Mouse (Mus musculus): Measurements from ENCODE around the gene Pdzd7.
A peak's percentile ranks its signal among the peaks of the same experiment; 100 is the strongest.

Gene Pdzd7

DNA sequence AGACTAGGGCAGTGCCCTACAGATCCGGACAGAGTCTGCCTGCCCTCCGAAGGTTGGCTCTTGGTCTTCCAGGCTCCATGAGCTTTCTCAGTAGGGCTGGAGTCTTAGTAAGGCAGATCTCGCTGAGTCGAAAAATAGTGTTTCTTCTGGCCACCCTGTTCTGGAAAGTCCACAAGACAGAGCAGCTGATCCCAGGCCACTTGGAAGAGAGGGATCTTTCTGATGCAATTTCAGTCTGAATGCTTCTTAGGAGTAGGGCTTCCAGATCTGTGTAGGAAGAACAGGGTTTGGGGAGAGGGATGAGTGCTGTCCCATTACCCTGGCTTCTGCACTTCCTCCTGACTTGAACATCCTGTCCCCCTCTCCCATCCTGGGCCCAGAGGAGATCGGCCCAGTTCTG is at the start of gene Pdzd7:
Gene Pdzd7, minus strand, starts transcription at position 67 of the 400 bp plus-strand sequence.
- no peak for DNase-seq (ENCODE audit: low read depth, low spot score)
- no peaks in the 10 kb centered on the region for H3K27me3 ChIP-seq (ENCODE audit: control insufficient read depth, insufficient read depth, low read length, poor library complexity, severe bottlenecking)

DNA sequence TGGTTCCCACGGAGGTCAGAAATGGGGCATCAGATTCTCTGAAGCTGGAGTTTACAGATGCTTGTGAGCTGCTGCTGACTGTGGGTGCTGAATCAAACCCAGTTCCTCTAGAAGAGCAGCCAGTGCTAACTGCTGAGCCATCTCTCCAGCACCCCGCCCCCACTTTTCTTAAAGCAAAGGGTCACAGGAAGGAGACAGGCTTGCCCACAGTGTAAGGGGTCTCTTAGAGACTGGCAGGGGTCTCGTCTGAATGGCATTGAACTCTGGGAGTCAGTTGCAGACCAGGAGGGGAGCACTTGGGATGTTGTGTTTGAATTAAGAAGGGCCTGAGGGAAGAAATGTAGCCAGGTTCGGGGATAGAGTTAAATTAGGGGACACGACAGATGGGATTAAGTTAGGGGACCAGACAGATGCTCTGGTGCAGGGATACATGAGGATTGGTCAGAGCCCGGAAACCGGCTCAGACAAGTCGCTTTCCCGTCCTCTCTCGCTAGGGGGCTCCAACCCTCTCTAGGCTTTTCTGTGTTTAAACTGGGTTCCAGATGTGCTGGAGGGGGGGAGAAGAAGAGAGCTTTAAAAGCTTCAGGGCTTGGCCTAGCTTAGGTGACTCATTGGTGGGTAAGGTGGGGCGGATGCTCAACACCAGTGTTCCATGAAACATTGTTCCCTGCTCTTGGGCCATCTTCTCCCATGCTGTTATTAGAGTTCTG is 36.5 kb upstream of the Pdzd7 start:
- Histone ChIP-seq H3K27me3 (ENCODE audit: control insufficient read depth, insufficient read depth, low read length, poor library complexity, severe bottlenecking) (no peaks in the 10 kb centered on the region), H3K36me3 (ENCODE audit: control insufficient read depth, insufficient read depth, low read length, poor library complexity, severe bottlenecking) (no peaks in the 10 kb centered on the region)
- DNase-seq (ENCODE audit: low read depth, low spot score): peak; percentile 73

More for the DNA sequence above, at the start of gene Pdzd7:
- peaks cover 2% of the 10 kb centered on the region for H3K36me3 ChIP-seq (ENCODE audit: control insufficient read depth, insufficient read depth, low read length, poor library complexity, severe bottlenecking)

DNA sequence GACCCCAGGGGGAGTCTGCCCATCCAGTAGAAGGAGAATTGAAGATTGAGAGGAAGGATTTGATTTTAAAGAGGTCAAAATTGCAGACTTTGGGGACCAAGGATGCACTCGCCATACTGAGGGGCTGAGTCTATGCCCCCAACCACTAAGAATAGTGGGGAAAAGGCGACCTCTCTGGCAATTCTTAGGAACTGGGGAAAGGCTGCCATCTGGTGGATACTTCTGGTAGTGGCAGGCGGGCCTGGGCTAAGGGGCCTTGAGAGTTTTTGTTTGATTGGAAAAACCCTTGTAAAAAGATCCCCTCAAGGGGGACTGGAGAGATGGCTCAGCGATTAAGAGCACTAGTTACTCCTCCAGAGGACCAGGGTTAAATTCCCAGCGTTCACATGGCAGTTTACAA is 35.8 kb upstream of the Pdzd7 start:
- DNase-seq (ENCODE audit: low read depth, low spot score): peak; percentile 80
- Histone ChIP-seq H3K36me3 (ENCODE audit: control insufficient read depth, insufficient read depth, low read length, poor library complexity, severe bottlenecking) (no peaks in the 10 kb centered on the region), H3K27me3 (ENCODE audit: control insufficient read depth, insufficient read depth, low read length, poor library complexity, severe bottlenecking) (no peaks in the 10 kb centered on the region)

DNA sequence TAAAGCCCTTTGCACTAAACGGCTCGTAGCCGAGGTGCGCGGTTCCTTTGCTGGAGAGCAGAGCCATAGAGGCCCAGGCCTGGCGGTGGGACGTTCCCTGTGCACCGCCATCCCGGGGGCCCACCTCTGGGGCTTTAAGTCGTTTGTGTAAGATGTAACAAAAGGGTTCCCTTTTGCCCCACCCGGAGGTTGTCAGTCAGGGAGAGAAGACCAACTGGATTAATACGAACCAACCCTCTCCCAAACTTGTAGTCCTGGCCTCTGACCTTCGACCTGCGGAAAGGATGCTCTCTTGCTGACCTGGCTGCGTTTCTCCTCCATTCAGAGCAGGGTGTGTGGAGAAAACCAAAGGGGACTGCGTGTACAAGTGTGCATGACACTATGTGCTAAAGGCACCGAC is 35.2 kb upstream of the Pdzd7 start:
- Histone ChIP-seq H3K36me3 (ENCODE audit: control insufficient read depth, insufficient read depth, low read length, poor library complexity, severe bottlenecking) (no peaks in the 10 kb centered on the region), H3K27me3 (ENCODE audit: control insufficient read depth, insufficient read depth, low read length, poor library complexity, severe bottlenecking) (no peaks in the 10 kb centered on the region)
- no peak for DNase-seq (ENCODE audit: low read depth, low spot score)

DNA sequence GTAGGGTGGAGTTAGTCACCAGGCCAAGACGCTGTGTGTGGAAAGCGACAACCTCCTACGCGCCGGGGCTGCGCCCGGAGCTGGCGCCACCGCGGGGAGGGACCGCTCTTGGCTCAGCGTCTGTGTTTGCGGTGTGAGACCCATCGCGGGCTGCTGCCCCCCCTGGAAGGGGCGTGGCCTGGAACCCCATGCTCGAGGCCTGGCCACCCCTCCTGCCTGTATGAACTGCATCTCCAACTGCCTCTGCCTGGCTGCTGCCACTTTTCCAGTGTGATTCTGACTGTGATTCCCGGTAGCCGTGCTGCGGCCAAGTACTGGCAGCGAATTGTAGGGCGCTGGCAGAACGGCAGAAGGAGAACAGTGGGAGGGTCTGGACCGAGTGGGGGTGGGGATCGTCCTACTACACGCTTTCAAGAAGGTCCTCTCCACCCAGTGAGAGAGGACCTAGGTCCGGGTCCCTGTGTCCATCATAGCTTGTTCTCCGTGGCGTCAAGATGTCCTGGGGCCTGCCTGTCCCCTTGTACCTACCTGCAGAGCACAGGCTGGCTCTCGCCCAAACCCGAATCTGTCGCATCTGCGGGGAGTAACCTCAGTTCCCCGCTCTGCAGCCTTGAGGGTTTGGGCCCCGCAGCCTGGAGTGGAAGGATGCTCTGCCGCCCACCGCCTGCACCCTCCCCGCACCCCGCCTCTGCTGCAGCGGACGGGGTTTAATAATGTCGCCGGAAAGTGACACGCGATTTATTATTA is 34.4 kb upstream of the Pdzd7 start:
- H3K27me3 ChIP-seq (ENCODE audit: control insufficient read depth, insufficient read depth, low read length, poor library complexity, severe bottlenecking): no peaks in the 10 kb centered on the region
- peak; percentile 76 for DNase-seq (ENCODE audit: low read depth, low spot score)
- no peaks in the 10 kb centered on the region for H3K36me3 ChIP-seq (ENCODE audit: control insufficient read depth, insufficient read depth, low read length, poor library complexity, severe bottlenecking)

DNA sequence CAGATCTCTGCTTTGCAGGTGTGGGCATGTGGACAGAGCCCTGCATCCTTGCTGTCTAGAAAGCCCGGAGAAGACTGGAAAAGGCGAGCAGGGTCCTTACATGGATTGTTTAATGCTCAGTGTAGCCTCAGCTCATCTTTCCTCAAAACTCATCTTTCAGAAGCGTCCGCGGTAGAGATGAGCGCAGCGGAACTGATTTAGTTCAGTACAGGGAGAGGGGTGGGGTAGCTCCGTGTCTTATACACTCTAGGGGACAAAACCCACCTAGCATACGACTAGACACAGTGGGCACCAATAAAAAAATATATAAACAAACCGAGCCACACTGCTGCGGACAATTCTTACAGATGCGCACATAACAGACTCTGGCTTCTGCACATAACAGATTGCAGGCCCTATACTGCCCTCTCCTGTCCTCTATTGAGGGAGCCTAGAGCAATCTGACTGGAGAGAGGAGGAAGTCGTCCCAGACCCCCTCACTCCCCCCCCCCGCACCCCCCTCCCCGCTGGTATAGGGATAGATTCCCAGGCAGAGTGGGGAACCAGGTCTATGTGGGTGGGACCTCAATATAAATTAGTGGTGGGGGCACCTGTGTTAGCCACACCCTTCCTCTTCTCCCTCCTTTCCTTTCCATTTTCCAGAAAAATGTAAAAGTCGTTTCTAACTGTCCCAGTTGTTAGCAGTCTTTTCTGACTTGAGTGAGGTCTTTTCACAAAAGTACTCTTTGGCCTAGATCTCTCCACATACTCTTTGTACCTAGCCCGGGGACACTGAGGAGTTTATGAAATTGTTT is 33.7 kb upstream of the Pdzd7 start:
- Histone ChIP-seq H3K36me3 (ENCODE audit: control insufficient read depth, insufficient read depth, low read length, poor library complexity, severe bottlenecking) (no peaks in the 10 kb centered on the region), H3K27me3 (ENCODE audit: control insufficient read depth, insufficient read depth, low read length, poor library complexity, severe bottlenecking) (no peaks in the 10 kb centered on the region)
- peak; percentile 66 for DNase-seq (ENCODE audit: low read depth, low spot score)

DNA sequence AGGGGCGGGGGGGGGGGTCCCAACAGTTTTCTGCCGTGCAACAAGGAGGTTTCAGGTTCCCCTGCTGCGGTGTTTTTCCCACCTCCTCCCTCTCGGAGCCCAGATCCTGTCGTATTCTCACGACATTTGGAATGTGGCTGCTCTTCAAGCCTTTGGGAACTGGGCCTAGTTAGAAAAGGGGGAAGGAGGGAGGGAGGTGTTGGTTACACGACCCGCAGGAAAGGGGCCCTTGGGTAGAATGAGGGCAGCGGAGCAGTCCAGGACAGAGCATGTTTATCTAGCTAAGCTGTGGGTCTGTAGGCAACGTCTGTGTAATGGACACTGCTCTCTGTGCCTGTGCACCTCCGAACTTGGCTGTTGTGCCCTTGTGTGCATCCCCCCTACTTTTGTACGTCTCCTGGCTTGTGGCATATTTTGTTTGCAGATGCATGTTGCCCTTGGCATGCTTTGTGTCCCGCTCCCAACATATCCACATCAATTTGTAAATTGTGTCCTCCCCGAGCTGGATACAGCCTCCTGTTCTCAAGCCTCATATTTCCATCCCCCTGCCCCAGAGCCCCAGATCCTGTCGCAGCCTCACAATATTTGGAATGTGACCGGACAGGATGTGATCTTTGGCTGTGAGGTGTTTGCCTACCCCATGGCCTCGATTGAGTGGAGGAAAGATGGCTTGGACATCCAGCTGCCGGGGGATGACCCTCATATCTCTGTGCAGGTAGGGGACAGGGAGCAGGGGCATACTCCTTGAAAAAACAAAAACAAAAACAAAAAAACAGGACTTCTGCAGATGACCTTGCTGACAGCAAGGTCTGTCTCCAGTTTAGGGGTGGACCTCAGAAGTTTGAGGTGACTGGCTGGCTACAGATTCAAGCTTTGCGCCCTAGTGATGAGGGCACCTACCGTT is 32.5 kb upstream of the Pdzd7 start:
- DNase-seq (ENCODE audit: low read depth, low spot score): no peak
- no peaks in the 10 kb centered on the region for H3K36me3 ChIP-seq (ENCODE audit: control insufficient read depth, insufficient read depth, low read length, poor library complexity, severe bottlenecking)
- no peaks in the 10 kb centered on the region for H3K27me3 ChIP-seq (ENCODE audit: control insufficient read depth, insufficient read depth, low read length, poor library complexity, severe bottlenecking)

DNA sequence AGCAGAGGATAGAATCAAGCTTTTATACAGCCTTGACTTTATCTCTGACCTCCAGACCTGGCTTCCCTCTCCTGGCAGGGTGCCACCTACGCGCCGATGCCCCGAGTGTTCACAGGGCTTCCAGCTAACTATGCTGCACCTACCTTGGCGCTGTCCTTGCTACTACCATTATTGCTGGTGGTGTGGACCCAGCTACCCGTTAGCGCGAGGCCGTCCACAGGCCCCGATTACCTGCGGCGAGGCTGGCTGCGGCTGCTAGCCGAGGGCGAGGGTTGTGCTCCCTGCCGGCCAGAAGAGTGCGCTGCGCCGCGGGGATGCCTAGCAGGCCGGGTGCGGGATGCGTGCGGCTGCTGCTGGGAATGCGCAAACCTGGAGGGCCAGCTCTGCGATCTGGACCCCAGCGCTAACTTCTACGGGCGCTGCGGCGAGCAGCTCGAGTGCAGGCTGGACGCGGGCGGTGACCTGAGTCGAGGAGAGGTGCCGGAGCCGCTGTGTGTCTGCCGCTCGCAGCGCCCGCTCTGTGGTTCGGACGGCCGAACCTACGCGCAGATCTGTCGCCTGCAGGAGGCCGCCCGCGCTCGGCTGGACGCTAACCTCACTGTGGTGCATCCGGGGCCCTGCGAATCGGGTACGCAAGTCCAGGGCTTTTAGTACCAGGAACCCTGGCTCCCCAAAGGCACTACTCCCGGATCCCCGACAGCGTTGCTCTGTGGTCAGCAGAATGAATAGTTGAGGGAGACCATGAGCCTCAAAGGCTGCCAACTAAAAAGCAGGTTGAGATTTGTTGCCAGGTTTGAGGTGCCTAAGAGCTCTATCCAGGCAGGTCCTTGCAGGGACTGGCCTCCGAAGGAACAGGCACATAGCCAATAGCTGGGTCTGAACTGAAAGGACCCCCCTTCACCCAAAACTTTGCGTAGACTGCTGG is 31.3 kb upstream of the Pdzd7 start:
- peak; percentile 65 for DNase-seq (ENCODE audit: low read depth, low spot score)
- no peaks in the 10 kb centered on the region for H3K27me3 ChIP-seq (ENCODE audit: control insufficient read depth, insufficient read depth, low read length, poor library complexity, severe bottlenecking)

DNA sequence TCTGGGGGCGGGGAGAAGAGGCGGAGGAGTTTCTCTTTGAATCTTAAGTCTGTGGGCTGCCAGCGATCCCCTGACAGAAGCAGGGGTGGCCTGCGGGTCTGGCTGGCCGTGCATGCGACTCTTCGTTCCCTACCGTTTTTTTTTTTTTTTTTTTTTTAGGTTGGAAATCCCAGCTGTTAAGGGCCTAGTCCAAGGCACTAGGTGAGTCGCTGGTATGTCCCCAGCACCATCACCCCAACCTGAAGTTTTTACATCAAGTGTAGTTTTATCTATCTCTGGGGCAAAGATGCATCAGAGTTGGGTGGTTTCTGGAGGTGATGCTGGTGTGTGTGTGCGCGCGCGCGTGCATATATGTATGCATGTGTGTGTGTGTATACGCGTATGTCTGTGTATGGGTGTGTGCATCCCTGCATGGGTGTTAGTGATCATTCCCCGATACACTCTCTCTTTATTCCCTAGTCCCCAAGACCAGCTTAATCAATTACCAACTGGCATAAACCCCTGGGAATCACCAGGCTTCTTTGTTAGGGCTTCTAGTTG is 30.6 kb upstream of the Pdzd7 start:
- Histone ChIP-seq H3K36me3 (ENCODE audit: control insufficient read depth, insufficient read depth, low read length, poor library complexity, severe bottlenecking) (no peaks in the 10 kb centered on the region), H3K27me3 (ENCODE audit: control insufficient read depth, insufficient read depth, low read length, poor library complexity, severe bottlenecking) (no peaks in the 10 kb centered on the region)
- peak; percentile 23 for DNase-seq (ENCODE audit: low read depth, low spot score)

More for the DNA sequence above, 31.3 kb upstream of the Pdzd7 start:
- H3K36me3 ChIP-seq (ENCODE audit: control insufficient read depth, insufficient read depth, low read length, poor library complexity, severe bottlenecking): no peaks in the 10 kb centered on the region

DNA sequence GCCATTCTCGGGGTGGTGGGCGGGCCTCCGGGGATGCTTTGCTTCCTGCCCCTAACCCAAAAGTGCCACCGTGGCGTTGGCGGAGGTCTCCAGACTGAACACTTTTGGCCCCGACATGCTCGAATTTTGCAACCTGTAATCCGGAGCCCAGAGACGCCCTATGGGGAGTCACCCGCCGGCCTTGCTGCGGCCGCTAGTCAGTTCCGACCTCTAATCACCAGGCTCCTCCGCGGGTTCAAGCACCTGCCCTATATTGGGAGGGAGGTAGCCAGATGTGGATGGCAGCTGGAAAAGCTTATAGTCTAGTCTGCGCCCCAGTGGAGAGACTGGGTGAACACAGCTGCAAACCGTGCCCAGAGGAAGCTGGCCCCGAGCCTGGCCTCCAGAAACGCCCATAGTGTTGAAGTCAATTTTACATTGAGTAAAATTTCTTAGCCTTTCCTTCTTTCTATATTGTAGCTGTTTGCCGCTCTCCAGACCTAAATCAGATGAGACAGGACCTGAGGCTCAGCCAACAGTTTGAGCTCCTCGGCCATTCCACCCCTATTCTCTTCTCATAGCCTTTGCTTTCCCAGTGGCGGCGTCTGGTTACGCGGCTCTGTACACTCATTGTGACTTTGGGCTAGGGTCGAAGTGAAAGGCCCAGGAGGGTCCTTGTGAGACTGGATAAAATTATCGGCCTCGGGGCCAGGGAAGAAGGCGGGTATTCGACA is 30.0 kb upstream of the Pdzd7 start:
- no peaks in the 10 kb centered on the region for H3K36me3 ChIP-seq (ENCODE audit: control insufficient read depth, insufficient read depth, low read length, poor library complexity, severe bottlenecking)
- no peaks in the 10 kb centered on the region for H3K27me3 ChIP-seq (ENCODE audit: control insufficient read depth, insufficient read depth, low read length, poor library complexity, severe bottlenecking)
- DNase-seq (ENCODE audit: low read depth, low spot score): peak; percentile 18

DNA sequence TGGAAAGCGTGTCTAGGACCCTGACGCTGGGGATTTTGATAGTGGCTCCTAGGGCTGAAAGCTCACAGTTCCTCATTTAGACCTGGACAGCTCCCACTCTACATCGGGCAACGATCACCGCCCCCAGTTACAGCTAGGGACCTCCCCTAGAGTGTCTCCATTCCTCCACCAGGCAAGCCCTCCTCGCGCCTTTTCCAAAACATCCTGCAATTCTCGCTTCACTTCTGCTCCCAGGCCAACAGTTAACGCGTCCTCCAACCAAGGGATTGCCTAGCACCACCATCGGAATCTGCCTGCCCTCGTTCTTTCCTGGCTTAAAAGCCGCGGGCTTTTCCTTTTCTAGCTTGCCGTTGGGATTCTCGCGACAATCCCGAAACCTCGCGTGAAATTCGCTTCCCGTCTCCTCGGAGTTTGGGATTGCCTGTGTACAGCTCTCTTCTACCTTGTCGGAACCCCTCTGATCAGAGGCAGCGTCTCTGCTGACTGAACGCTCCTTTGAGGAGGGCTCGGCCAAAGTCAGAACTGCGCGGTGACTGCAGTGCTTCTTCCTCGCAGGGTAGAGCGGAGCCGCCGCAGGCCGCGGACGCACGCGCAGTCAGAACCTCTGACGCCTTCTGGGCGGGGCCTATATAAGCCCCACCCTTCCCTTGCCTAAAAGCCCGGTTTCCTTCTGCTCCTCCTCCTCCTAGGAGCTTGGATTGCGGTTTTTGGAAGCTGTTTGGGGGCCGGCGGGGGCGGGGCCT is 29.2 kb upstream of the Pdzd7 start, which contains the start of gene Kazald1:
Gene Kazald1, plus strand, starts transcription at position 662 of the 743 bp plus-strand sequence.
- H3K27me3 ChIP-seq (ENCODE audit: control insufficient read depth, insufficient read depth, low read length, poor library complexity, severe bottlenecking): no peaks in the 10 kb centered on the region
- DNase-seq (ENCODE audit: low read depth, low spot score): peak; percentile 92
- no peaks in the 10 kb centered on the region for H3K36me3 ChIP-seq (ENCODE audit: control insufficient read depth, insufficient read depth, low read length, poor library complexity, severe bottlenecking)

DNA sequence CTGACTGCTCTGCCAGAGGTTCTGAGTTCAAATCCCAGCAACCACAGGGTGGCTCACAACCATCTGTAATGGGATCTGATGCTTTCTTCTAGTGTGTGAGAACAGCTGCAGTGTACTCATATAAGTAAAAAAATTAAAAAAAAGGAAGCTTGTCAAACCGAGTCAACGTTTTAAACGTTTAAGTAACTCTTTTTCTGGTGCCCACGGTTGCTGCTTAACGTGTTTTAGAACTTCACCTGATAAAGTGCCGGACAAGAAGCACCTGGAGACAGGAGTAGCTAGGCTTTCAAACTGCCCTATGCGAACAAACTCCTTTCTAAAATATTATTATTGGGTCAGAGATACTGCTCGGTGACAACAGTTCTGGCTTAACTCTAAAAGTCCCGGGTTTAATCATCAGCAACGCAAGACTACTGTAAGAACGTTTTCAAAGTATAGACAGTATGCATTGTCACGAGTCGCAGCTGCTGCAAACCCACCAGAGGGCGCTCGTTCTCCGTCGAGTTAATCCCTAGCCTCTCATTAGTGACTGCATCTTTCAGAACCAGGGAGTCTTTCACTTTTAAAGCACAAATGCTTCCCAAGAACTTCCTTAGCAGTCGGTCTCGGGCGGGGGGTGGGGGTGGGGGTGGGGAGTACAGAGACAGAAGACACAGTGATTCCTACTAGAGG is 28.5 kb upstream of the Pdzd7 start:
- H3K36me3 ChIP-seq (ENCODE audit: control insufficient read depth, insufficient read depth, low read length, poor library complexity, severe bottlenecking): no peaks in the 10 kb centered on the region
- H3K27me3 ChIP-seq (ENCODE audit: control insufficient read depth, insufficient read depth, low read length, poor library complexity, severe bottlenecking): no peaks in the 10 kb centered on the region
- peak; percentile 92 for DNase-seq (ENCODE audit: low read depth, low spot score)
